Mouse (Mus musculus): ENCODE measurements around the gene Blvrb.

GRCm38 (mm10) chr7:27476098-27476635 is 28.4 kb downstream of the Blvrb start:
- TF ChIP-seq POLR2A (IDR thresholded peaks at IDR 0.05; ENCODE audit: insufficient read depth, low read depth, low read length) (no peak), EP300 (IDR thresholded peaks at IDR 0.05; ENCODE audit: insufficient read depth, low read depth, low read length) (no peak)

Data from heart, adult 2 months (tissue).